Mouse (Mus musculus) kidney, postnatal 4 days (tissue): ENCODE measurements around the gene Epha4.

Experiments
- DNase-seq, 2 experiments: peaks; one replicate each; pipeline ENCODE4 v3.0.0; 2021; ENCODE audit warnings: mixed read lengths in 2 of 2

Epha4 gene

GRCm38 (mm10) chr1:77439383-77440074 lies 75.4 kb downstream of the Epha4 start:
- DNase-seq, result no peak

GRCm38 (mm10) chr1:77438639-77439038 lies 76.2 kb downstream of the Epha4 start:
- no peak for DNase-seq

- no peak for DNase-seq
These were observed 76.8 kb downstream of the Epha4 start for GRCm38 (mm10) chr1:77437881-77438610.

GRCm38 (mm10) chr1:77435045-77435444 lies 79.8 kb downstream of the Epha4 start:
- no peak for DNase-seq

- no peak for DNase-seq
These were observed 81.7 kb downstream of the Epha4 start for GRCm38 (mm10) chr1:77433148-77433547.

GRCm38 (mm10) chr1:77432489-77432888 lies 82.4 kb downstream of the Epha4 start:
- no peak for DNase-seq

GRCm38 (mm10) chr1:77429174-77429573 lies 85.7 kb downstream of the Epha4 start:
- peak; percentile 31 to 56 for DNase-seq

GRCm38 (mm10) chr1:77426956-77427355 lies 87.9 kb downstream of the Epha4 start:
- no peak for DNase-seq

- no peak for DNase-seq
These were observed 89.7 kb downstream of the Epha4 start for GRCm38 (mm10) chr1:77425171-77425570.

- DNase-seq, result no peak
These were observed 93.8 kb downstream of the Epha4 start for GRCm38 (mm10) chr1:77421081-77421480.

GRCm38 (mm10) chr1:77420348-77420747 lies 94.5 kb downstream of the Epha4 start:
- DNase-seq, result no peak

GRCm38 (mm10) chr1:77416872-77417271 lies 98.0 kb downstream of the Epha4 start:
- no peak for DNase-seq

- no peak for DNase-seq
These were observed 101.8 kb downstream of the Epha4 start for GRCm38 (mm10) chr1:77412871-77413669.

- DNase-seq, result no peak
These were observed 102.6 kb downstream of the Epha4 start for GRCm38 (mm10) chr1:77412285-77412684.

- DNase-seq, result no peak
These were observed 103.7 kb downstream of the Epha4 start for GRCm38 (mm10) chr1:77411222-77411621.

GRCm38 (mm10) chr1:77410716-77411115 lies 104.2 kb downstream of the Epha4 start:
- DNase-seq, result no peak

GRCm38 (mm10) chr1:77410153-77410552 lies 104.7 kb downstream of the Epha4 start:
- DNase-seq, result no peak

GRCm38 (mm10) chr1:77409509-77409908 lies 105.4 kb downstream of the Epha4 start:
- DNase-seq, result no peak

- DNase-seq, result no peak
These were observed 107.5 kb downstream of the Epha4 start for GRCm38 (mm10) chr1:77407417-77407816.

- no peak for DNase-seq
These were observed 108.3 kb downstream of the Epha4 start for GRCm38 (mm10) chr1:77406631-77407030.

GRCm38 (mm10) chr1:77404537-77404936 lies 110.4 kb downstream of the Epha4 start:
- no peak for DNase-seq

GRCm38 (mm10) chr1:77402942-77403341 lies 111.9 kb downstream of the Epha4 start:
- no peak for DNase-seq

- DNase-seq, result no peak
These were observed 113.4 kb downstream of the Epha4 start for GRCm38 (mm10) chr1:77401465-77401864.

- DNase-seq, result no peak
These were observed 123.3 kb downstream of the Epha4 start for GRCm38 (mm10) chr1:77391590-77391989.
